Mouse (Mus musculus) ES-Bruce4 (cell line): ENCODE data around the gene Mettl7a2. TPM values are rescaled to one million over a fixed set of nuclear protein-coding genes. Genes with fewer than 3 reads are reported as not detected.
"Not testable (repeated sequence)": the region's sequence is repeated elsewhere in the genome, so short reads cannot be mapped to it uniquely, and the experiment has no call there.

ENCODE experiments used
- H3K27ac ChIP-seq: 2 replicates; pipeline ENCODE4 v1.5.1; 2012; ENCODE audit warnings: low read length, inconsistent platforms; ENCODE audit not compliant: insufficient read depth
- H3K27me3 ChIP-seq: 2 replicates; pipeline ENCODE4 v1.6.1; 2012; ENCODE audit warnings: mild to moderate bottlenecking, low read length, inconsistent platforms; ENCODE audit not compliant: control insufficient read depth, poor library complexity, insufficient read depth, severe bottlenecking
- H3K36me3 ChIP-seq: 2 replicates; pipeline ENCODE4 v1.6.1; 2012; ENCODE audit warnings: inconsistent platforms, mild to moderate bottlenecking, low read length, moderate library complexity; ENCODE audit not compliant: control insufficient read depth, poor library complexity, insufficient read depth, severe bottlenecking
- H3K4me1 ChIP-seq: one replicate; pipeline ENCODE4 v1.8.1; 2011; ENCODE audit warnings: low read length; ENCODE audit not compliant: control insufficient read depth, insufficient read depth
- H3K4me3 ChIP-seq: 2 replicates; pipeline ENCODE4 v1.5.1; 2011; ENCODE audit warnings: low read depth, mild to moderate bottlenecking, low read length
- H3K9ac ChIP-seq: 2 replicates; pipeline ENCODE4 v1.6.1; 2012; ENCODE audit warnings: low read depth, mild to moderate bottlenecking, inconsistent platforms; ENCODE audit not compliant: poor library complexity, severe bottlenecking
- H3K9me3 ChIP-seq: replicated peaks from 2 replicates; pipeline ENCODE4 v1.6.1; 2012; ENCODE audit warnings: mild to moderate bottlenecking, low read length, inconsistent platforms; ENCODE audit not compliant: control insufficient read depth, poor library complexity, insufficient read depth, severe bottlenecking
- CTCF ChIP-seq: IDR thresholded peaks from one replicate; pipeline ENCODE4 v1.8.1; 2011; ENCODE audit warnings: low read depth, low read length
- EP300 ChIP-seq: IDR thresholded peaks from 2 replicates; pipeline ENCODE4 v1.6.1; 2011; ENCODE audit warnings: low read depth, low read length; ENCODE audit not compliant: insufficient read depth
- POLR2A ChIP-seq: IDR thresholded peaks from one replicate; pipeline ENCODE4 v1.8.1; 2011; ENCODE audit warnings: low read length; ENCODE audit not compliant: insufficient read depth
- polyA plus RNA-seq: library from polyadenylated mRNA; stranded (reverse); fragments of >200 nt; gene quantifications from 2 replicates; pipeline ENCODE4 v1.2.4, GENCODE M21; 2011; ENCODE audit warnings: low read depth; ENCODE audit not compliant: missing spikeins, insufficient read depth, insufficient read length

Mettl7a2 gene
- polyA plus RNA-seq, 1 experiment = not detected

DNA sequence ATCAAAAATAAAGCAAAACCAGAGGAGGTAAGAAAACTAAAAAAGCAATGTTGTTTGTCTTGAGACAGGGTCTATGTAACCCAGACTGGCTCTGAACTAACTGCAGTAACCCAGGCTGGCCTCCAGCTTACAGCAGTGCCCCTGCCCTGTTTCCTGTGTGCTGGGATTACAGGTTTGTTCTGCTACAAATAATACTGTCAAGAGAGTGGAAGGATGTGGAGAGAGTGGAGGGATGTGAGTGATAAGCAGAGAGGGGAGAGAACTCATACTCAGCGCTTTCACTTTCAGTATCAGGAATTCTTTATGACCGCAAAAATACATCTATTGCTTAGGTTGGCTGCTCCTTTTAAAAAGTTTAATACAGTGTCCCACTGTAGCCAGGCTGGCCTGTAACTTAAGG, 40.7 kb upstream of the Mettl7a2 start:
- Histone ChIP-seq H3K36me3 (no peaks in the 10 kb centered on the region), H3K9me3 (no peaks in the 10 kb centered on the region), H3K9ac (no peak overlapping the region), H3K4me3 (no peak overlapping the region), H3K27me3 (no peaks in the 10 kb centered on the region), H3K4me1 (no peaks in the 10 kb centered on the region), H3K27ac (no peak overlapping the region; the same call in 1 of the 2 replicates)
- no peak for TF ChIP-seq CTCF
- no peak for TF ChIP-seq EP300
- TF ChIP-seq POLR2A = no peak

DNA sequence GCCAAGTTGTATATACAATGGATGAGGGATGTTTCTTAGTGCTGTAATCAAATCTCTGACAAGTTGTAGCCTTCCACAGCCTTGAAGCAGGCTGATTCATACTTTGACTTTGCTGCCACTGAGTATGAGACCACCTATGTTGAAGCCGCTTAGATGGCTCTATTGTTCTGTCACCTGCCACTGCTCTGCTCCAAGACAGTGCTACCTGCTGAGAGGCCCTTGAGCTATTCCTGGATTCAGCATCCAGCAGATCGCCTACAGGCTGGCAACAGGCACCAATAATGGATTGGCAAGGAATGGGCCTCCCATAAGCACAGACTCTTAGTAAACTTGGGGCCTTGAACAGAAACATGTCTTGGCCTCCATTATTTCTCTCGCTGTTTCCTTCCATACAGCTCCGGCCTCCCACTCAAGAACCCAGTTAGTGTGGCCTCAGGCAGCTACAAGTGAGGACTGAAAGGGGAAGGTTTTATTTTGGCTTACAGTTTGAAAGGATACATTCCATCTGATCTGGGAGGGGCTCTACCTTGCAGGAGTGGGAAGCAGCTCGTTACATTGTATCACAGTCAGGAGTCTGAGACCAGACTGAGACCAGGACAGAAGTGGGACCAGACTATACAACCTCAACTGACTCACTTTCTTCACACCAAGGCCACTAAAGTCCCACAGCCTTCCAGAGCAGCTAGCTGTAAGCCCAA, 38.4 kb upstream of the Mettl7a2 start:
- TF ChIP-seq CTCF = no peak
- TF ChIP-seq EP300 = peak; percentile 74; the same call in 1 of the 2 replicates
- Histone ChIP-seq H3K27ac (0 out of 2 replicates have a peak overlapping the region, but pooled peaks have one; percentile 10), H3K4me1 (no peaks in the 10 kb centered on the region), H3K27me3 (no peaks in the 10 kb centered on the region), H3K36me3 (no peaks in the 10 kb centered on the region), H3K4me3 (no peak overlapping the region), H3K9ac (no peak overlapping the region), H3K9me3 (no peaks in the 10 kb centered on the region)

DNA sequence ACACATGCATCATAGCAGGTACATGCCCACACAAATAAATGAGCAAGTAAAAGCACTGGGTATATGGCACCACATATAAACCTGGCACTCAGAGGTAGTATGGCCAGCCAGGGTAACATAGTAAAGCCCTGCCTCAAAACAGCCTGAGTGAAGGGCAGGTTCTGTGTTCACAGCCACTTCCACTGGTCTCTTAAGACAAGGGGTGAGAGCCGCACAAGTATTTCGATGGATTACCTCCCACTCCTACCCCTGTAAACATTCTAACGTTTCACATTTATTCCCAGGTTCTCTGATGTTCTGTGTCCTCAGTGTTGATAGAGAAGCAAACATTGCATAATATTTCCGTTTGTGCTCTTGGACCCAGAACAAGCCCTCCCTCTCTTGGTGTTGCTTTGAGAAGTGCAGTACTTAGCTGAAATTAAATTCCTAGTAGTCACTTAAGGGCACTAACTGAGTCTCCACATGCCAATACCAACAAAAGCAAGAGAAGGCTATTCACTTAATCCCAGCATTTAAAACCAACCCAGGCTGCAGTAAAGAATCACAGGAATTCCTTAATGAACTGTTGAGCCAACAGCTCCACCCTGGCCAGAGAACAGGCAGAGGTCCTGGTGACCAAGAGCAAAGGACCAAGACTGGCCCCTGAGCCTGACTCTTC, 34.9 kb upstream of the Mettl7a2 start:
- not testable (repeated sequence) for H3K4me1 ChIP-seq, H3K9me3 ChIP-seq, H3K27me3 ChIP-seq, H3K27ac ChIP-seq, H3K36me3 ChIP-seq, H3K4me3 ChIP-seq, H3K9ac ChIP-seq

DNA sequence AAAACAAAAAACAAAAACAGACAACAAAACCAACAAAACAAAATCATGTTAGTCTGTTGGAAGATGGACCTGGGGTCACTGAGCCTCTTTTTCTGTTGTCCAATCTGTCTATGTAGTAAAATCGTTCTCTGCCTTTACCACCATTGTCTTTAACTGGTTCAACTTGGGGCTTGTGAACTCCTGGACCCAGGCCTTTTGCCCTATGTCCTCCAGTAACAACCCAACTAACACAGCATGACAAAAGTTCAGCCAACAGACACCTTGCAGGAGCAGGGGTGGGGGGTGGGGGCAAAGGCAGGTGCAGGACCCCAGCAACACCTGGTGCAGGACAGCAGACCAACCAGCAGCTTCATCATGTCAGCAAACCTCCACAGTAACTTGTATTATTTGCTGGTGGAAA, 33.1 kb upstream of the Mettl7a2 start:
- H3K9me3 ChIP-seq = no peaks in the 10 kb centered on the region
- no peak overlapping the region for H3K27ac ChIP-seq
- no peaks in the 10 kb centered on the region for H3K36me3 ChIP-seq
- TF ChIP-seq EP300 (no peak), CTCF (no peak), POLR2A (no peak)
- no peak overlapping the region for H3K9ac ChIP-seq
- H3K27me3 ChIP-seq = no peaks in the 10 kb centered on the region
- no peaks in the 10 kb centered on the region for H3K4me1 ChIP-seq
- H3K4me3 ChIP-seq = no peak overlapping the region

DNA sequence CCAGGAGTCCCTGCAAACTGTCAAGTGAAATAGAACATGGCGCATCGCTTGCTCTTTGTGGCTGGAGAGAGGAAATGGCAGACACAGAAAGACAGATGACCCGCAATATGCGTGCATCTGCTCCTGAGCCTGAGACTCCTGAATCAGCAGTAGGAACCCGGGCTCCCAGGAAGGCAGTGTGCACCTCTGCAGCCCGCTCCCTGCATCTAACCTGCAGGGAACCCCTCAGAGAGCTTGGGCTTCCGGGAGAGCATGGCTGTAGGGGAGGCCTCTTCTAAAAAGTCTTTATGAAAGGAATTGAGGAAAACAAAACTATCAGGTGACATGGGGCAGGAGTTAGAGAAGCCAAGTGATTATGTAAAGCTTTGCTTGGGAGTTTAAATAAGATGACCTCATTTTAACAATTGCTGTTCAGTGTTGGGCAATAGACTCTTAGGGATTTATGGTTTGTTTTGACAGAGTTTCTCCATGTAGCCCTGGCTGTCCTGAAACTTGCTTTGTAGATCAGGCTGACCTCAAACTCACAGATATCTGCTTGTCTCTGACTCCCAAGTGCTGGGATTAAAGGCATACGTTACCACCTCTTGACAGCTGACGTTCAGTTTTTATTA, 32.6 kb upstream of the Mettl7a2 start:
- H3K36me3 ChIP-seq = no peaks in the 10 kb centered on the region
- H3K27me3 ChIP-seq = no peaks in the 10 kb centered on the region
- H3K27ac ChIP-seq = no peak overlapping the region
- no peak overlapping the region for H3K9ac ChIP-seq
- H3K4me3 ChIP-seq = no peak overlapping the region
- H3K9me3 ChIP-seq = no peaks in the 10 kb centered on the region
- H3K4me1 ChIP-seq = no peaks in the 10 kb centered on the region
- TF ChIP-seq CTCF (no peak), POLR2A (no peak)

DNA sequence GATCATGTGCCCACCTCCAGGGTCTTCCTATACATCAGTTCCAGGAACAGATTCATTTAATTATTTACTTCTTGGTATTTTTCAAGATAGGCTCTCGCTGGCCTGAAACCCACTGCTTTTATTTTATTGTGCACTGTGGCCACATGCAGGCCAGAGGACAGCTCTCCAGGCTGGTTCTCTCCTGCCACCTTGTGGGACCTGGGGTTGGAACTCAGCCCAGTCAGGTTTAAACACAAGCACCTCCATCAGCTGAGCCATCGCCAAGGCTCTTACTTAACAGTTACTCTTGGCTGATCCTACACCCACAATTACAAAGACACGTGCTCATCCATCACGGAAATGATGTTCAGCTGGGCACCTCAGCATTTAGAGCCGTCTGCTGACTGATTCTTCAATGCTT, 31.9 kb upstream of the Mettl7a2 start:
- Histone ChIP-seq H3K27me3 (no peaks in the 10 kb centered on the region), H3K9ac (no peak overlapping the region), H3K4me1 (no peaks in the 10 kb centered on the region), H3K36me3 (no peaks in the 10 kb centered on the region), H3K4me3 (no peak overlapping the region), H3K9me3 (no peaks in the 10 kb centered on the region), H3K27ac (no peak overlapping the region)
- TF ChIP-seq POLR2A (no peak), CTCF (peak; percentile 94)
